Mouse (Mus musculus) R1 (cell line): ENCODE measurements around the gene Mthfd1l.
A peak's percentile ranks its signal among the peaks of the same experiment; 100 is the strongest.

Experiments used
- DNase-seq: peaks from one replicate; pipeline ENCODE4 v3.0.0-alpha.2; 2018; ENCODE audit warnings: low read depth, low spot score

The Mthfd1l gene

DNA sequence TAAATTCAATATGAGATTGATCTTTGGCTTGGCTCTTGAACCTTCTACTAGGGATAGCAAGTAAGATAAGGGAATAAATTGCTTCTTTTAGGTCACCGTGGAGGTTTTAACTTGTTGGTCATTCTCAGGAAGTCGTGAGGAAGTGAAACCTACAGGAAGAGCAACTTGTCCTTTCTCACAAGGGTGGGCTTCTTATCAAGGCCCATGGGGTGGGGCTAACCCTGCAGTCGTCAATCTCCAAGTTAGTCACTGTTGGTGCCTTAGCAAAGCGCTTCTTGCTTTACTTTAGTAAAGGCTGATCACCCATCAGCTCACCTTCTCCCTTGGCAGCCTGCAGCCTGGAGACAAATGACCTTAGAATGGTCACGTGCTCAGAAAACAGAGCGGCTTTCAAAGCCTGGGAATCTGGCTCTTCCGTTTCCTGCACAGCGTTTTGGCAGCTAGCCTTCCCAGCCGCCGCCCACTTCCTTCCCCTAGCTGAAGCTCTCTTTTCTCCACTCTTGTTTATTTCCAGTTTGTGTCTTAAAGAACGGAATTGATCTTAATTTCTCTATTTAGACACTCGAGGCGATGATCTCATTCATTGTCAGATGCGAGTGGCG is 106.8 kb downstream of the Mthfd1l start:
- DNase-seq, result peak; percentile 78

DNA sequence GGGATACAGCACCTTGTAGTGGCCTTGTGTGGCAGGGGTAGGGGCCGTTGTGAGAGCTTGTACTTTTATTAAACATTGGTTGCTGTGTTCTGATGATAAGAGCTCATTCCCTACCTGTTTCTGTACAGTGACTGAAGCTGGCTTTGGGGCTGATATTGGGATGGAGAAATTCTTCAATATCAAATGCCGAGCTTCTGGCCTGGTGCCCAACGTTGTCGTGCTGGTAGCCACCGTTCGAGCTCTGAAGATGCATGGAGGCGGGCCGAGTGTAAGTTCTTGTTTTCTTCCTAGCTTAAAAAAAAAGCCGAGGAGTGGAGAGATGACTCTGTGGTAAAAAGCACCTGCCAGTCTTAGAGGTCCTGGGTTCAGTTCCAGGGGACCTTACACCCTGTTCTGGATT is 110.7 kb downstream of the Mthfd1l start:
- no peak for DNase-seq

DNA sequence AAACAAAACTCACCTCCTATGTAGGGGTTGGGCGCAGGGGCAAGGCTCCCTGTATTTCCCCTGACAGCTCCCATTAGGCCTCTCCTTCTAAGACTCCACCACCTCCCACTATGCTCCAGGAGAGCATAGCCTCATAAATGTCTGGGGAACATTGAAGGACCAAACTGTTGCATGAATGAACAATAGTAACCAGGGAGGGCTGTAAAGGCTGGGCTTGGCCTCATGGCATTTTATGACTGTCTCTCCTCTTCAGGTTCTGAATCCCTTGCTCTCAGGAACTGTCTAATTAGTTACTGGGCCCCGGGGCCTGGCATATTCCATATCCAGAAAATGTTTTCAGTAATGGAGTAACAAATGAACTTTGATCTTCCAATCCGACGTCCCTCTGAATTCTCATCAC is 112.0 kb downstream of the Mthfd1l start:
- no peak for DNase-seq

DNA sequence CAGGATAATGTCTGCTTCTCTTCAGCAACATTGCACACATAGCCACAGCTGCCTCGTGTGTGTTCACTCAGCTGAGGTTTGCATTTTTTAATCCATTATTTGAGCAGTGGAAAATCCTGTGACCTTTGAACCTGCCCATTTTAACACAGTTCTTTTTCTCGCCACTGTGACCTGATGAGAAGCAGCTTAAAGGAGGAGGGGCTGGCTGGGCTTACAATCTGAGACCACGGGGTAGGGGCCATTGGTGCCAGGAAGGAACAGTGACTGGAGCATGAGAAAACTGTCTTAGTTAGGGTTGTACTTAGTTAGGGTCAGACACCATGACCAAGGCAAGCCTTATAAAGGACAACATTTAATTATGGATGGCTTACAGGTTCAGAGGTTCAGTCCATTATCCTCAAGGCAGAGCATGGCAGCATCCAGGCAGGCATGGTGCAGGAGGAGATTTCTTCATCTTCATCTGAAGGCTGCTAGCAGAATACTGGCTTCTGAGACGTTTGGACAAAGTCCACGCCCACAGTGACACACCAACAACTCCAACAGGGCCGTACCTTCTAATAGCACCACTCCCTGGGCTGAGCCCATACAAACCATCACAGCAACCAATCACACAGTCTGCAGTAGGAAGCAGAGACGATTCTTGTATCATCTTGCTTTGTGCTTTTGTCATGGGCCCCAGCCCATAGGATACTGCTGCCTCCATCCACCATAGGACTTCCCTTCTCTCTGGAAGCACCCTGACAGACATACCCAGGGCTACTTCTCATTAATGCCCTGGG is 112.6 kb downstream of the Mthfd1l start:
- DNase-seq, result peak; percentile 51

DNA sequence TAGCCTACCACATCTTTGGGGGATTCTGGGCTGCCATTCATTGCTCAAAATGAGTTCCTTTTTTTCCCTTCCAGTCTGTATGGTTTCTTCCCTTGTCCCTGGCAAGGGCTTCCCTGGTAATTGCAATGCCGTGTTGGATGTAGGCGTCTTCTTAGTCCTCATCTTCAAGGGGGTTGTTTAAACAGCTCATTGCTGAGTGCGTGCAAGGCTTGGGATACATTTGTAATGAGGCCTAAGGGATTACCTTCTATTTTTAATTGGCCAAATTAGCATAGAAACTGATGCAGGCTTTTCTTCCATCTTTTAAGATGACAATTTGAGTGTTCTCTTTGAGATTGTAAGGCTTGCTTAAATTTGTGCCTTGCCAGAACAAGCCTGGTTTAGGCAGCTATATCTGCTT is 114.6 kb downstream of the Mthfd1l start:
- no peak for DNase-seq

DNA sequence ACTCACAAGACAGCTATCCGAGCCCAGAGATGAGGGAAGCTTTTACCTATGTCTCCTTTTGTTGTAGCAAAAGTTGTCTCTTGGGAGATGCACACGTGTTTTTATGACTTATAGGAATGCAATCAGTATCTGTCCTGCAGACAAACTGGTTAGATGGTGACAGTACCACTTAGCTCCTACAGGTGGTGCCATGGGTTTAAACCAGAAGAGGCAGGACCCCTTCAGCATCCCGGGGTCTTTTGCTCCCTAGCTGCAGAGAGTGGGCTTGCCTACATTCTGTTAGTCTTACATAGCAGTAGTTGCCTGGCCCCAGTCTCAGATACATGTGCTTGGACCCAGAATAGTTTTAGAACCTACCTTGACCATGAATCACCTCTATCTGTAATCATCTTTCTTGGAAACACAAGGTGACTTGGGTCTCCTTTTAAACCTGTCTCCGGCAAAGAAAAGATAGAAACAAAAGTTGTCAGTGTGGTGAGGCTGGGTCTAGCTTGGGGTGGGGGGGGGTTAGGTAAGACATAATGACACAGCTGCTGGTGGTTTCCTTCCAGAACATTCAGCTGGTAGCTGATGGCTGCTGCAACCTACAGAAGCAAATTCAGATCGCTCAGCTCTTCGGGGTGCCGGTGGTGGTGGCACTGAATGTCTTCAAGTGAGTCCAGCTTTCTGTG is 116.0 kb downstream of the Mthfd1l start:
- peak; percentile 72 for DNase-seq

DNA sequence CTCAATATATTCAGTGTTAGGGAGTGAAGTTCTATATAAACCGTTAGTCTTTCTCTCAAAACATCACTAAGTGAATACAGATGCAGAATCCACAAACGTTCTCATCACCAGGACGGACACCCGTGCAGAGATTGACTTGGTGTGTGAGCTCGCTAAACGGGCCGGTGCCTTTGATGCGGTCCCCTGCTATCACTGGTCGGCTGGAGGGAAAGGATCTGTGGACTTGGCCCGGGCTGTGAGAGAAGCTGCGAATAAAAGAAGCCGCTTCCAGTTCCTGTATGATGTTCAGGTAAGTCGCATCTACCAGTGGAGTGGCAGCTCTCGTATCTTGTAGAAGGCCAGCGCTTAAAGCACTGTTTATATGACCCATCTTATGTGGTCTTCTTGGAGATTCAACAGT is 117.0 kb downstream of the Mthfd1l start:
- no peak for DNase-seq

DNA sequence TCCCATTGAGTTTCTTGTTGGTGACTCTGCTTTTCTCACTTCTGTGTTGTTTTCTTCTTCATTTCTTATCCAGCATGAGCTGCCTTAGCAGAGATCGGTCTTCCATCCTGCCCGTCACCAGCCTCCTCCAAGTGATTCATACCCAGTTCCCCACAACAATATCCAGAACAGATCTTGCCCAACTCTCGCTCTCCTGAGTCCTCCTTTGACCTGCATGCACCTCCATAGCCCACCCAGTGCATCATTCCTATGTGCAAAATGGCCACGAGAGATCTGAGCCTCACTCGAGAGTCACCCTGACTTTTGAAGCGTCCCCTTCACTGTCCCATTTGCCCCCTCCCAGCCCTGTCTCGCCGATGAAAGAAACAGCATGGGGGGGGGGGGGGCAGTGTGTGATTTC is 120.1 kb downstream of the Mthfd1l start:
- DNase-seq, result no peak

DNA sequence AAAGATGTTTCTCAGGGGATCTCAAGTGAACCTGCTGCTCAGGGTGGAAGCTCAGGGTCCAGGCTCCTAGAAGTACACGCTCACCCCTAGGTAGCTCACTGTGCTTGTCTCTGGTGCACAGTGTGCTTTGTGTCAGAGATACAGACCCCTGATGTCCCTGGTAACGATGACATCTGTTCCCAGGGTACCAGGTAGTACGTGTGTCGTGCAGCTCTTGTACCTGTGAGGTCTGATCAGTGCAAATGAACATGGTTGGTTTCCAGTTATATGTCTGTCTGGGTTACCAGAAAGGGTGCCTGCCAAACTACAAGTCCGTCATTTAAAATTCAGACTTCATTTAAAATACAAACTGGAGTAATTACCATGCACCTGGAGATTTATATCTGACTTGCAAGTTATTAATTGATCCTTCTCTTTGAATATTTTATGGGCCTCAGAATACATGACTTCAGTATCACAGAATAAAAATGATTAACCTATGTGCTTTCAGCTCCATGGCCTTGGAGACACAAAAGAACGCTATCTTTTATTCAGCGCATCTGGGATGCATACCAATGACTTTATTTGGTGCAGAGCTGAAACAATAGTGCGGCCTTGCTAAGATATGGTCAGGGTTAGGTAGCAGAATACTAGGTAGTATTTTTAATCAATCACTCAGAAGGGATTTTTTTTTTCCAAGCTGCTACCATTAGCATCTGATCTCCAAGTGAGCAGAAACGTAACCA is 121.3 kb downstream of the Mthfd1l start:
- DNase-seq, result no peak

DNA sequence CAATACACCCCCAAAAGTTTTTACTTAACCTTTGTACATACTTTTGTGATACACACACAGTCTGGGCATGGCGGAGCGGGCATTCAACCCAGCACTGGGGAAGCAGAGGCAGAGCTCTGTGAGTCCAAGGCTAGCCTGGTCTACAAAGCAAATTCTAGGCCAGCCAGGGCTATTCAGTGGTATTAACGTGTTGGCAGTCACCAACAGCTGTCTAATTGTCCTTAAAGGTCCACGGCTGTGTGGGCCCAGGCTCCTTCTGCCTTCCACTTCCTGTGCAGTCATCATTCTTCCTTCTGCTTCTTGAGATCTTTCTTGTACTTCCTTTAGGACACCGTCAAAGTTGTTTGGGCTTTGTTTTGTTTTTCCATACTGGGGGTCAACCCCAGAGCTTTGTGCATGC is 123.2 kb downstream of the Mthfd1l start:
- no peak for DNase-seq

DNA sequence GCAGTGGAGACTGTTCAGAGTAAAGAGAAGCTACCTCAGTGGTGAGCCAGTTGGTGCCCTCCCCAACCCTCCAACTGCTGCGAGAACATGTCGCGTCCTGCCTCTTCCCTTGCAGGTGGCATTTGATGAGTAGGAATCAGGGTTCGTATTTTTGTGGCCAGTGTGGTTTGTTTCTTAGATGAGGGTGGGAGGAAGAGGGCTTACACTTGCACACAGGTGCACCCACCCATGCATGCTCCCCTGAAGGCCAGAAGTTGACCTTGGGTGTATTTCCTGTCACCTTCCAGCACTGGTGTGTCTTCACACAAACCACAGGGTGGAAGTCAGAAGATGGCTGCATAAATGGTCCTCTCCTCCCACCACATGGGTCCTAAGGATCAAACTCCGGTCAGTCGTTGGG is 127.1 kb downstream of the Mthfd1l start:
- peak; percentile 59 for DNase-seq

DNA sequence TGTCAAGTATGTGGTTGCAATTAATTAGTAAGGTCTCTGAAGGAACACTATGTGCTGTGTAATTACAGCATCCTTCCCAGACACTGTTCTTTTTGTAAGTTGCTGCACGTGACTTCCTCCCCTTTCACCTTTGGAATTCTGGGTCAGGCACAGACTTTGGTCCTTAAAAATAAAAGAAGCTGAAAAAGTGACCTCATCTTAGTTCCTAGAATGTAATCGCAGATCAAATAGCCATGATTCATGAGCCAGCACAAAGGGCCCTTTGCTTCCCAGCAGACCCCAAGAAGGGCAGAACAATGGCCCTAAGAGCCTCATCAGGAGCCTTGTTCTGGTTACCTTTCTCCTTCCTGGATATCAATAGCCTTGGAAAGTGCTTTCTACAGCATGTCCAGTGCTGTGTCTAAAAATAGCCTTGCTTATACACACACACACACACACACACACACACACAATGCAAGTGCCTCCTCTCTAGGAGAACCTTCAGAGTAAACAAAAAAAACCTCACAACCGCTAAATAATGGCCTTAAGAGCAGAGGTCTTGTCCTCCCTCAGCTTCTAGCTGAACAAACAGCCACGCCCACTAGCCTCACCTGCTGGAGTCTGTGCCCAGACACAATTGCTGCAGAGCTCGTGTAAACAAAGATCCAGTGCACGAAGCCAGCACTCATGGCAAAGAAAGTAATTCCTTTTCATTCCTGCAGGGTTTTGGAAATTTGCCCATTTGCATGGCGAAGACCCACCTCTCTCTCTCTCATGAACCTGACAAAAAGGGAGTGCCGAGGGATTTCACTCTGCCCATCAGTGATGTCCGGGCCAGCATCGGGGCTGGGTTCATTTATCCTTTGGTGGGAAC is 133.0 kb downstream of the Mthfd1l start:
- peak; percentile 96 for DNase-seq

DNA sequence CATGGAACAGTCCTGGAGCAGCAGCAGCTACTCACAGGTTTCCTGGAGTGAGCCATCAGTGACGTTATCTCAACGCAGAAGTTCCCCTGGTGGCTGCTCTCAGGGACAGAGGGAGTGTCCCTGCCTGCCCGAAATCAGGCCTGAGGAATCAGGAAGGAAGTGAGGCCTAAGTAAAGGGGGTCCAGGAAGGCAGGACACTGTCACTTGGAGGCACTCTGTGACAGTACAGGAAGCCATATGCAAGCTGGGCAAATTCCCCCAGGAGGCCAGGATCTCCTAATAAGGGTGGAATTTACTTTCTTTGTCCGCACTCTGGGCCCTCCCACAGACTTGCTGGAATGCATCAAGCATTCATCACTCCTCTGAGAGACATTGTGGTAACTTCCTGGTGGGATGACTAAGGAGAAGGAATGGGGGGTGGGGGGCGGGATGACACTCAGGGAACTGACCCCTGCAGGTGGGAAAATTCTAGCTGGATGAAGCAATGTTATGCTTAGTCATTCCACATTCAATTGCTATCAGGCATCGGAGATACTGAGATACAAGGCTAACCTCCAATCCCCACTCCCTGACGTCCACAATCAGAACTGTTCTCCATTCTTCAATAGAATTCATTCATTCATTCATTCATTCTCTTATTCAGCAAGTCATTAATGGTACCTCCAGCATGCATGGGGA is 134.9 kb downstream of the Mthfd1l start:
- peak; percentile 100 for DNase-seq

DNA sequence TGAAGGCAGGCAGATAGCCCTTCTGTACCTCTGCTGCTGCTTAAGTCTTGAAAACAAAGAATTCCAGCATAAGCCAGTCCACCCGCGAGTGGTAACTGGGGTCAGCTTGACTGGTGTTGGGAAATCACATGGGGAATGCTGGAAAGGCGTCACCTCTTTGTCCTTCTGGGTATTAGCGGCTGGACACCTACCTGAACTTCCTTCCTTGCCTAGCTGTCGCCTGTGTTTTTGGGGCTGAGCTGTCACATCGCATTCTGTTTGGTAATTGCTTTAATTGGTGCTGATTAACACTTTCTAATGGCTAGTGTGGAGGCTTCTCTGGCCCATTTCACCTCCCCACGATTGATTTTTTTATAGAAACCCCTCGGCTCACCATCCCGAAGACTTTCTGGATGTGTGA is 135.5 kb downstream of the Mthfd1l start:
- DNase-seq, result no peak

DNA sequence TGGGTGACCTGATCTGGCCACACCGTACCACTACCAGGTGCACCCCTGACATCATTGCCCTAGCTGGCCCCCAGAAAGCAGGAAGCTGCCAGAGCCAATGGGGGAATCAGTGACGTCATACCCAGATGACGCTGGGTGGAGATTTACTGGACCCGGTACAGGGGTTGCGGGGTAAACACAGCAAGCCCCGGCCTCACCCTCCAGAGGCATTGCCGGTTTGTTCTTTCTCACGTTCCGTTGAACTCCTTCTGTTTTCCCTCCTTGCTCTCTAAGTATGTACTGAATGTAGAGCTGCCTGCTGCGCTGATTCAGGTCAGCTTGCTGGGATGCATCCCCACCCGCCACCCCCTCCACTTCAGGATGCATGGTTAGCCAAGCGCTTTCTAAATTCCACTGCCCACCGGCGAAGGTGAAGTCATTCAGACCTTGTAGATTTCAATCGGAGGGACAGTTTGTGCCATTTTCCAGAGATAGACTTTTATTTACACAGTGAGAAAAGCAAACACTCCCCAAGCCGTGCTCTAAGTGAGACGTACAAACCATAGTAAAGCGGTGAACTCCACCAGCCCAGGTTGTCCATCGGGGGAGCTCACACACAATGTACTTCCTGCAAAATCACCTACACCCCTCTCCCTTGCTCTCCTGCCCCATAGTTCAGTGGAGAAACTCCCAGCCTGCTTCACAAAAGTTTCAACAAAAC is 138.3 kb downstream of the Mthfd1l start:
- peak; percentile 93 for DNase-seq

DNA sequence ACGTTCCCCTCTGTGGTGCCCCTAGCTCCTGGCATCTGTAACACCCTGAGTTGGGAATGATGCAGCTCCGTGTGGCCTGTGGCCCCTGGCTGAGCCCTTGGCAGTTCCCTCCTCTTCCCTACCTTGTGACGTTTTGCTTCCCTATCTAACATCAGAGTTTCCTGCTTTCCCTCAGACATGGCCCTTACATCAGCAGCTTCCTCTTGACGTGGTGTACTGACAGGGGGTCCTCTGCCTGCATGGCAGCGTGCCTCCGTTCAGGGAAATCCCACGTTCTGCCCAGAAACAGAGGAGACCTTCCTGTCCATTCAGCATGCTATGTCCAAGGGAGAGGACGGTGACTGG is 138.8 kb downstream of the Mthfd1l start:
- DNase-seq, result no peak

DNA sequence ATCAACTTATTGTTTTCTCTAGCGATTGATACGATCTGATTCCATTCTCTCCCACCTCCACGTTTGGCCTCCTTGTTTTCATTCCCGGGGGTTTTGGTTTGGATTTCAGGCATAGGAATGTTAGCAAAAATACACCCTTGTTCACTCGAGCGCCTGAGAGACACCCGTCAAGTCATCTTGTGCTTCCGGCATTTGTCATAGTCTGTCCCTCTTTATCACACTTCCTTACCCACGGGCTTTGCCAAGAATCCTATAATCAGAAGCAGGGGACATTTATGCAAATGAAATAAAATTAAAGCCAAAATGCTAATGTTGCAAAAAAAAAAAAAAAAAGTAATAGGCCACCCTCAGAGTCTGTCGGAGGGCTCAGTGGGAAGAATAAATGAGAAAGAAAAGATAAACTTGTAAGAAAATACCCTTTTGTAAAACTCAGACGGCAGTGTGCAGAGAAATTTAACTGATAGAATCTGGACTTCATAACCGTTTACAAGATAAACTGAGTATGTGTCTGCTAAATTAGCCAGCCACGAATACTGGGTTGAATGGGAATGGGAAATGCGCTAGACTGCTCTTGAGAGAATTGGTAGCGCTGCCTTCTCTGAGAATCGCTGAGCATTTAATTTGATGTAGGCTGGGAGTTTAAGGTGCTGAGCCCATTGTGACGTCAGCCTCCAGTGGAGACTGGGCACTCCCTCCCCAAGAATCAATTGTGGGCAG is 139.9 kb downstream of the Mthfd1l start:
- no peak for DNase-seq

DNA sequence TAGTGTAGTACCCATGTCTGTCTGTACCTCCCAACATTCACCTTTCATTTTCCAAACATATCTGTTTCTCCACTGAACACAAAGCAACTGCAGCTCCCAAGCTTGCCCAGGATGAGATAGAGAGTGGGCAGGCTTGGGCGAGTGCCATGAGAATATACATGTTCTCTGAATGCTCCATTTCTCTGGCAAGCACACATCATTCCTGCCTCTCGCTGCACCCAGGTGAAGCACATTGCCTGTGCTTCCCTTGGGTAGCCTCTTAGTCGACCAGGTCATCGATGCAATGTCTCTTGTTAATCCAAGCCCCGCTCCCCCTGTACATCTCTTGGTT is 140.4 kb downstream of the Mthfd1l start:
- DNase-seq, result no peak

DNA sequence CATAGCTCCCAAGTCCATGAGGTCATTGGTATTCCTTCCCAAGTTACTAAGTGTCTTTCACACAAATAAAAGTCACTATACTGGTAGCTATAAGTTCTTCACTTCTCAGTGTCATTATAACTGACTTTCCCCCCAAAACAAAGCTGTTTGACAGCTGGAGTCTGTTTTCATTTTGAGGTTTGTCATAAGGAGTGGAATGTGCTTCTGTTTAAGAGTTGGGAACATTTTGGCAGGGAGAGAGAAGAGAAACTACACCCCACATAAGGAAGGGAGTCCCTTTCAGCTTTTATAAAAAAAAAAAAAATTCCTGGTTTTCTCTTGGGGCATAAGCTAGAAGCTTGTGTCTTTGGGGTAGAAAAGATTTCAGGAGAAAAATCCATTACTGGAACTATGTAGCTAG is 143.7 kb downstream of the Mthfd1l start:
- DNase-seq, result no peak

DNA sequence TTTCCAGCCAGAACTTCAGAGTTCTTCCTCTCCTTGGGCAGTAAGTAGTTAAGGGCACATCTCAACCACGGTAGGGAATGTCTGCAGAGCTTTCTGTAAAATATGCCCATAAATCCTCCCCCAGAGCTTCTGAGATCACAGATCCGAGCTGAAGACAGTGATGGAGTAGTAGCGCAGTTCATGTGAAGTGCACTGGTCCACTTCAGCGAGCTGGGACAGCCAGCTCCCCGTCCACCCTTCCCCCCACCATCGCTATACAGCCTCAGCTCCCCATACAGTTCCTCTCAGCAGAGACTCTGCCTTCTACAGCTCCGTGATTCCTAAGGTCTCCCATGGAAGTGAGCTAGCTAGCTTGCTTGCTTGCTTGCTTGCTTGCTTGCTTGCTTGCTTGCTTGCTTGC is 144.2 kb downstream of the Mthfd1l start:
- no peak for DNase-seq
